Mouse (Mus musculus): ENCODE measurements around the gene Slc25a51.
"Not testable (repeated sequence)": the region's sequence is repeated elsewhere in the genome, so short reads cannot be mapped to it uniquely, and the experiment has no call there.

GRCm38 (mm10) chr4:45396211-45396610 lies 12.4 kb downstream of the Slc25a51 start:
- TF ChIP-seq CTCF, POLR2A (IDR thresholded peaks at IDR 0.05; ENCODE audit: extremely low read depth, insufficient read depth, low read length): not testable (repeated sequence)
